Mouse (Mus musculus): ENCODE measurements around the gene Nudt21. TPM values are rescaled to one million over a fixed set of nuclear protein-coding genes. Genes with fewer than 3 reads are reported as not detected.

The Nudt21 gene
- polyA plus RNA-seq, 1 experiment from 2014 or later: 162 TPM

Other genes with a start within 250 kb of the Nudt21 start
- gene Gnao1, start 227.1 kb downstream of the Nudt21 start, polyA plus RNA-seq (2016; fragmentation: Nextera tagmentation; extraction: Ambion mirVana): 16.2 and 32.7 TPM in 2 replicates
- gene Amfr, start 24.2 kb downstream of the Nudt21 start, polyA plus RNA-seq (2016; fragmentation: Nextera tagmentation; extraction: Ambion mirVana): 41.4 and 48.4 TPM in 2 replicates
- 10.8 and 12.1 TPM in 2 replicates for gene Ogfod1, start 167 bp upstream of the Nudt21 start, polyA plus RNA-seq (2016; fragmentation: Nextera tagmentation; extraction: Ambion mirVana)
- 16.9 and 19.0 TPM in 2 replicates for gene Bbs2, start 61.9 kb upstream of the Nudt21 start, polyA plus RNA-seq (2016; fragmentation: Nextera tagmentation; extraction: Ambion mirVana)
- gene Mt4, start 100.2 kb upstream of the Nudt21 start, polyA plus RNA-seq (2016; fragmentation: Nextera tagmentation; extraction: Ambion mirVana): not detected in 2 replicates
- gene Mt3, start 115.6 kb upstream of the Nudt21 start, polyA plus RNA-seq (2016; fragmentation: Nextera tagmentation; extraction: Ambion mirVana): 8.4 and 13.2 TPM in 2 replicates
- gene Mt2, start 135.6 kb upstream of the Nudt21 start, polyA plus RNA-seq (2016; fragmentation: Nextera tagmentation; extraction: Ambion mirVana): 48.0 and 63.2 TPM in 2 replicates
- gene Mt1, start 142.1 kb upstream of the Nudt21 start, polyA plus RNA-seq (2016; fragmentation: Nextera tagmentation; extraction: Ambion mirVana): 159 and 234 TPM in 2 replicates
- gene Nup93, start 177.5 kb upstream of the Nudt21 start, polyA plus RNA-seq (2016; fragmentation: Nextera tagmentation; extraction: Ambion mirVana): 114 and 134 TPM in 2 replicates